Mouse (Mus musculus): Measurements from ENCODE around the gene D7Ertd443e.

The D7Ertd443e gene

GRCm38 (mm10) chr7:134385561-134385960 is at the start of gene D7Ertd443e:
D7Ertd443e (minus strand) TSS chr7:134385661.
- no peak for DNase-seq (ENCODE audit: extremely low spot score, low spot score)

- no peak for DNase-seq (ENCODE audit: extremely low spot score, low spot score)
Measured at GRCm38 (mm10) chr7:134431681-134432080, 46.2 kb upstream of the D7Ertd443e start.

- DNase-seq (ENCODE audit: extremely low spot score, low spot score) = no peak
Measured at GRCm38 (mm10) chr7:134428676-134429075, 43.2 kb upstream of the D7Ertd443e start.

- no peak for DNase-seq (ENCODE audit: extremely low spot score, low spot score)
Measured at GRCm38 (mm10) chr7:134415014-134415413, 29.6 kb upstream of the D7Ertd443e start.

GRCm38 (mm10) chr7:134414005-134414690 is 28.7 kb upstream of the D7Ertd443e start:
- DNase-seq (ENCODE audit: extremely low spot score, low spot score) = peak; percentile 45

GRCm38 (mm10) chr7:134408641-134409040 is 23.2 kb upstream of the D7Ertd443e start:
- DNase-seq (ENCODE audit: extremely low spot score, low spot score) = no peak

GRCm38 (mm10) chr7:134400746-134401145 is 15.3 kb upstream of the D7Ertd443e start:
- no peak for DNase-seq (ENCODE audit: extremely low spot score, low spot score)

- no peak for DNase-seq (ENCODE audit: extremely low spot score, low spot score)
Measured at GRCm38 (mm10) chr7:134396769-134397168, 11.3 kb upstream of the D7Ertd443e start.

GRCm38 (mm10) chr7:134382791-134383190 is 2.7 kb downstream of the D7Ertd443e start:
- DNase-seq (ENCODE audit: extremely low spot score, low spot score) = no peak

- DNase-seq (ENCODE audit: extremely low spot score, low spot score) = no peak
Measured at GRCm38 (mm10) chr7:134381407-134381861, 4.0 kb downstream of the D7Ertd443e start.

GRCm38 (mm10) chr7:134378273-134378672 is 7.2 kb downstream of the D7Ertd443e start:
- peak; percentile 44 for DNase-seq (ENCODE audit: extremely low spot score, low spot score)

GRCm38 (mm10) chr7:134376786-134377185 is 8.7 kb downstream of the D7Ertd443e start:
- no peak for DNase-seq (ENCODE audit: extremely low spot score, low spot score)

- no peak for DNase-seq (ENCODE audit: extremely low spot score, low spot score)
Measured at GRCm38 (mm10) chr7:134372276-134372675, 13.2 kb downstream of the D7Ertd443e start.

- no peak for DNase-seq (ENCODE audit: extremely low spot score, low spot score)
Measured at GRCm38 (mm10) chr7:134369241-134369640, 16.2 kb downstream of the D7Ertd443e start.

GRCm38 (mm10) chr7:134362257-134362870 is 23.1 kb downstream of the D7Ertd443e start:
- no peak for DNase-seq (ENCODE audit: extremely low spot score, low spot score)

- peak; percentile 46 for DNase-seq (ENCODE audit: extremely low spot score, low spot score)
Measured at GRCm38 (mm10) chr7:134348825-134349224, 36.6 kb downstream of the D7Ertd443e start.

- DNase-seq (ENCODE audit: extremely low spot score, low spot score) = no peak
Measured at GRCm38 (mm10) chr7:134342202-134342601, 43.3 kb downstream of the D7Ertd443e start.

GRCm38 (mm10) chr7:134335951-134336350 is 49.5 kb downstream of the D7Ertd443e start:
- no peak for DNase-seq (ENCODE audit: extremely low spot score, low spot score)

- no peak for DNase-seq (ENCODE audit: extremely low spot score, low spot score)
Measured at GRCm38 (mm10) chr7:134320979-134321378, 64.5 kb downstream of the D7Ertd443e start.

GRCm38 (mm10) chr7:134302084-134302483 is 83.4 kb downstream of the D7Ertd443e start:
- no peak for DNase-seq (ENCODE audit: extremely low spot score, low spot score)

- peak; percentile 45 for DNase-seq (ENCODE audit: extremely low spot score, low spot score)
Measured at GRCm38 (mm10) chr7:134301285-134301684, 84.2 kb downstream of the D7Ertd443e start.

- no peak for DNase-seq (ENCODE audit: extremely low spot score, low spot score)
Measured at GRCm38 (mm10) chr7:134292750-134293149, 92.7 kb downstream of the D7Ertd443e start.
